Mouse (Mus musculus) CH12.LX (cell line): ENCODE measurements at regions not wholly inside any gene's neighbourhood (a gene's known extent, or its start where the extent isn't known, plus 50 kb on each side); places are given as distances from the start of the nearest gene placed in this dataset.

Source experiments
- DNase-seq: peaks from one replicate; pipeline ENCODE4 v3.0.0-alpha.2; 2013; ENCODE audit errors: extremely low read depth
- H3K27ac ChIP-seq: 2 replicates; pipeline ENCODE4 v1.5.1; 2012; ENCODE audit warnings: low read depth, mild to moderate bottlenecking, control low read depth, moderate library complexity; ENCODE audit not compliant: insufficient read depth
- H3K27me3 ChIP-seq: replicated peaks from 2 replicates; pipeline ENCODE3; 2012; ENCODE audit warnings: inconsistent platforms
- H3K36me3 ChIP-seq, 2 experiments: replicated peaks in 1 of 2; 2 replicates each; pipeline versions ENCODE3 to v1.6.1; 2012; ENCODE audit warnings: inconsistent platforms in 1 of 2, low read length in 1 of 2, mild to moderate bottlenecking in 1 of 2, mixed read lengths in 1 of 2, moderate library complexity in 1 of 2; ENCODE audit not compliant: control insufficient read depth in 1 of 2, insufficient read depth in 1 of 2
- H3K4me1 ChIP-seq, 2 experiments: 2 replicates each; pipeline ENCODE4 v1.6.1; 2012; ENCODE audit warnings: inconsistent platforms in 1 of 2, moderate library complexity in 1 of 2; ENCODE audit not compliant: insufficient read depth in 2 of 2, control insufficient read depth in 1 of 2
- H3K4me2 ChIP-seq: 2 replicates; pipeline ENCODE4 v1.6.1; 2012; ENCODE audit warnings: low read depth, mild to moderate bottlenecking, control low read depth; ENCODE audit not compliant: poor library complexity, insufficient read depth, severe bottlenecking
- H3K4me3 ChIP-seq, 3 experiments: fragments of 150-350 bp in 1 of 3; sonication (generic) in 1 of 3; replicated peaks in 1 of 3; 2 replicates each; pipeline versions ENCODE3 to v1.5.1; 2011 to 2012; ENCODE audit warnings: low read depth in 2 of 3, low read length in 2 of 3, mild to moderate bottlenecking in 2 of 3, moderate library complexity in 2 of 3, control low read depth in 1 of 3, improper control_type of control experiment in 1 of 3, inconsistent platforms in 1 of 3, mixed read lengths in 1 of 3; ENCODE audit not compliant: poor library complexity in 1 of 3
- H3K79me2 ChIP-seq: replicated peaks from 2 replicates; pipeline ENCODE4 v1.6.1; 2012; ENCODE audit warnings: mild to moderate bottlenecking, moderate library complexity; ENCODE audit not compliant: control insufficient read depth, poor library complexity, insufficient read depth, severe bottlenecking; ENCODE audit errors: extremely low read depth
- H3K9ac ChIP-seq: 2 replicates; pipeline ENCODE4 v1.6.1; 2012; ENCODE audit warnings: low read depth, mild to moderate bottlenecking, control low read depth, moderate library complexity; ENCODE audit not compliant: insufficient read depth
- H3K9me3 ChIP-seq: replicated peaks from 2 replicates; pipeline ENCODE3; 2012; ENCODE audit warnings: low read length, inconsistent platforms, mixed read lengths
- CHD1 ChIP-seq: IDR thresholded peaks from 2 replicates; pipeline ENCODE4 v1.6.1; 2012; ENCODE audit warnings: low read depth, low read length, improper control_type of control experiment, inconsistent platforms
- HCFC1 ChIP-seq: IDR thresholded peaks from 2 replicates; pipeline ENCODE4 v1.6.1; 2012; ENCODE audit warnings: low read depth, mild to moderate bottlenecking, inconsistent platforms, low read length, improper control_type of control experiment
- JUND ChIP-seq: conservative IDR thresholded peaks from 2 replicates; pipeline ENCODE4 v1.6.1; 2011; ENCODE audit warnings: low read depth, low read length, improper control_type of control experiment
- MAFK ChIP-seq: IDR thresholded peaks from 2 replicates; pipeline ENCODE4 v1.6.1; 2011; ENCODE audit warnings: low read length, improper control_type of control experiment; ENCODE audit not compliant: insufficient replicate concordance
- MEF2A ChIP-seq: IDR thresholded peaks from 2 replicates; pipeline ENCODE4 v1.6.1; 2014; ENCODE audit warnings: low read depth, mild to moderate bottlenecking, inconsistent platforms, low read length, improper control_type of control experiment, borderline replicate concordance
- USF1 ChIP-seq: IDR thresholded peaks from 2 replicates; pipeline ENCODE4 v1.6.1; 2014; ENCODE audit warnings: low read depth, mild to moderate bottlenecking, inconsistent platforms, low read length, improper control_type of control experiment
- ZC3H11A ChIP-seq: IDR thresholded peaks from 2 replicates; pipeline ENCODE4 v1.6.1; 2012; ENCODE audit warnings: low read depth, mild to moderate bottlenecking, inconsistent platforms, low read length, improper control_type of control experiment
- dilution Hi-C: fragments of 300-500 bp; cut with MboI; formaldehyde crosslinking; loops from 2 replicates; pipeline ENCODE4 v1.14.3; 2020; ENCODE audit warnings: low sequenced_read_pairs; ENCODE audit not compliant: extremely low pct_unique_long_range_greater_than_20kb, extremely low pct_ligation_motif_present
- in situ Hi-C: fragments of 300-500 bp; cut with MboI; formaldehyde crosslinking; loops from 3 replicates; pipeline ENCODE4 v1.14.3; 2019; ENCODE audit warnings: low sequenced_read_pairs, low pct_ligation_motif_present, low pct_unique_long_range_greater_than_20kb, mixed read lengths

- no peaks in the 10 kb centered on the region for H3K9me3 ChIP-seq
- H3K27ac ChIP-seq = no peak overlapping the region
- DNase-seq = no peak
- no peak overlapping the region for H3K4me2 ChIP-seq
- H3K4me3 ChIP-seq = no peak overlapping the region
- H3K36me3 ChIP-seq = no peaks in the 10 kb centered on the region
- H3K4me1 ChIP-seq = no peaks in the 10 kb centered on the region
- dilution Hi-C loops (no loop called here), in situ Hi-C loops (no loop called here)
- no peaks in the 10 kb centered on the region for H3K79me2 ChIP-seq
- TF ChIP-seq MAFK = no peak
- TF ChIP-seq MEF2A = no peak
- no peak for TF ChIP-seq USF1
- no peak for TF ChIP-seq CHD1
- no peak for TF ChIP-seq ZC3H11A
- TF ChIP-seq, all 38 proteins: peak for 0
- no peak overlapping the region for H3K9ac ChIP-seq
- H3K27me3 ChIP-seq = no peaks in the 10 kb centered on the region
Observed at GRCm38 (mm10) chr2:8287403-8287802, 778.0 kb upstream of the Celf2 start.

GRCm38 (mm10) chr2:8276127-8276773 is 766.9 kb upstream of the Celf2 start:
- Histone ChIP-seq H3K4me3 (no peak overlapping the region), H3K9me3 (no peaks in the 10 kb centered on the region), H3K27ac (no peak overlapping the region), H3K36me3 (no peaks in the 10 kb centered on the region), H3K79me2 (no peaks in the 10 kb centered on the region), H3K4me1 (no peaks in the 10 kb centered on the region), H3K27me3 (no peaks in the 10 kb centered on the region)
- in situ Hi-C loops (no loop called here), dilution Hi-C loops (no loop called here)
- no peak for DNase-seq
- no peak for TF ChIP-seq JUND
- no peak for TF ChIP-seq HCFC1
- TF ChIP-seq, all 38 proteins: peak for 0
- Histone ChIP-seq H3K9ac (no peak overlapping the region), H3K4me2 (no peak overlapping the region)
